Mouse (Mus musculus) granulocyte monocyte progenitor cell, adult 5-6 weeks (primary cell): ENCODE measurements around the gene Edn2. TPM values are rescaled to one million over a fixed set of nuclear protein-coding genes. Genes with fewer than 3 reads are reported as not detected.

Experiments used
- ATAC-seq: replicated peaks from 2 replicates; pipeline ENCODE4 v1.8.0; 2016; ENCODE audit warnings: mild to moderate bottlenecking, moderate TSS enrichment, inconsistent platforms; ENCODE audit not compliant: poor library complexity, severe bottlenecking
- total RNA-seq, 2 experiments: library from RNA; stranded (forward) in 1 of 2; stranded (reverse) in 1 of 2; fragments of 200-712, 200-1000 nt in 1 of 2; fragments of >200 nt in 1 of 2; fragmentation: Nextera tagmentation in 1 of 2; gene quantifications; 2 replicates each; pipeline ENCODE4 v1.2.3; 2014 to 2017

Edn2 gene
- total RNA-seq, 2 experiments from 2014 or later, result not detected

DNA sequence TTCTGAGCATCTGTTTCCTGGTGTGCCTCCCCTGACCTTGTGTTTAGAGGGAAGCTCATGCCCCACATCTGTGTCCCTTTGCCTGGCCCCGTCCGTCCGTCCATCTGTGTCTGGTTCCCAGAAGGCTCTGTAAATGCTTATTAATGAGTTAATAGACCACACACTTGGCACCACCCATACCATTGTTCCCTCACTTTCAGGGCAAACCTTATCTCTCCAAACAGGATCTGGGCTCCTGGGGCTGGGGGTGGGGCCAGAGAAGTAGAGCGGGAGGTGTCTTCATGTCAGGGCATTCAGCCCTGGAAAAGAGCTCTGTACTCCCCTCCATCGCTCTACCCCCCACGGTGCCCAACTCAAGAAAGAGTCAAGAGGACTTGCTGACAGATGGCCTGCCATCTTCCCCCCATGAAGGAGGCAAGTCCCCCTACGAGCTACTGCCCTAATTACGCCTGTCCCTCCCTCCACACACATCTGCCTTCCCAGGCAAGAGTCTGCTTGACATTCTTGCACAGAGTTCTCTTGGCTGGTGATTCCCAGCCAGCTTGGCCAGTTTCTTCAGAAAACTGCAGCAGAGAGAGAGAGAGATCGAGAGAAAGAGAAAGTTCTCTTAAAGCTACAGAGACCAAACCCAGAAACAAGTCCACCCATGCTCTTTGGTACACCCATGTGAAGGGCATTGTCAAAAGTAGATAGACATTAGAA, 38.3 kb downstream of the Edn2 start:
- no peak for ATAC-seq

DNA sequence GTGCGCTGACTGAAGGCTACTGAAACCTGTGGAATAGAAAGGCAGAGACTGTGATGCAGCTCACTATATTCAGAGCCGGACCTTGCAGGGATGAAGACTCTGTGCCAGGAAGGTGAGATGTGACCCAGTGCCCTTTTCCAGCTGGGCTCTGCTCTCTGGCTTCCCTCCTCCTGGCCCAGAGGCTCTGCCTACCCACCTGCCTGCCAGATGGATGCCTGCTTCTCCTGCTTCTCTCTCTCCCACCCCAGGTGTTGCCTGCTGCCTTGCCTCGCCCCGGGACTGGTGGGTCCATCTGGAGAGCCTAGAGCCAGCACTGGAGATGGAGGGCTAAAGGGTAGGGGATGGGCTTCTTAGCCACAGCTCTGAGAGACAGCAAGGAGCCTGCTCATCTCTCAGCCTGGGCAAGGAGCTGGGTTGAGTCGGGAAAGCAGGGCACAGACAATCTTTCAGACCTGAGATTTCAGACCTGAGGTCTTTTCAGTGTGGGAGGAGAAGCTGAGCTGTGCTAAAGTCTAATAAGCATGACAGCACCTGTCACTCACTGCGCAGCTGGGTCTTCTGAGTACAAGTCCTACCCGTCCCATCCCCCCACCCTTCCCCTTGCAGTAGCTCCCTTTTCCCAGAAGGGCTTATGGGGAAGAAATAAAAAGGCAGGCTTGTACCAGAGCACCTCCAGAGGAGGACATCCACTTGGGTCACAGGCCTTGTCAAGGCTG, 39.7 kb downstream of the Edn2 start:
- no peak for ATAC-seq

DNA sequence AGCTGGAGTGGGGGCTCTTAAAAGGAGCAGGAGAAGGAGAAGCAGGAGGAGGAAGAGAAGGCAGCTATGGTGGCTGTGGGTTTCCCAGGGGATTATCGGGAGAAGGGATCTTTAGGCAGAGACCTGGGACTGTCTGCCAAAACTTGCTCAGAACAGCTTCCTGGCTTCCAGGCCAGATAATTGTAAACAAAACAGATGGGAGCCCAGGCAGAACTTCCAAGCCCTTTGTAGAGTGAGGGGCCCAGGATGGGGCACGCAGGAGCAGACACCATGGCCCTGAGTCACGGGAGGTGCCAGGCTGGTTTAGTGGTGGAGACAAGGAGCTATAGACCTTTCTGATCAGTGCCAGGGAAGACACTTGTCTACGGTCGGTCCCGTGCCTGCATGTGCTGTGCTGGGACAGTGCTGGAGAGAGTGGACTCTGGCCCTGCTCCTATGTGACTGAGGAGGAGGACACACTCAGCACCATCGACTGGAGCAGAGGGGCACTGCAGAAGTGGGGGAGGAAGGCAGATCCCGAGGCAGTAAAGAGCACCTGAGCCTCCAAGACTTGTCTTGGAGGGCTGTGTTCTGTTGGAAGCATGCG, 43.4 kb downstream of the Edn2 start:
- ATAC-seq, result no peak

DNA sequence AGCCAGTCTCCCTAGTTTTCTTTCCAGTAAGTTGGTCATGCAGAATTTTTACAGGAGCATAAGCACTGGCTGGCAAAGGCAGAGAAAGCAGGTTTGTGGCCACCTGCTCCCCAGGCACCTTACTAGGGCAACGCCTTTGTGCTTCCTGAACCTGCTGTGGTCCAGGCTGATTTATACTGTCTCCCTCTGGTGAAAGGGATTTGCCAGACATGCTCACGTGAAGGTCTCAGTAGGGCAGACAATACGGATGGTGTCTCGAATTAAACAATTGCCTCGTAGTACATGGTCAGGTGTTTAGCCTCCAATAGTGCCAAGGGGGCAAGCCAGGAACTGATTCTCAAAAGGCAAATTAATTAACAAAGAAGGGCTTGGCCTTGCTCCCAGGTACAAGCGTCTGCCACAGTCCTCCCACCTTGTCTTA, 45.5 kb downstream of the Edn2 start:
- no peak for ATAC-seq

- ATAC-seq, result no peak
Measured at GRCm38 (mm10) chr4:120212080-120212479, 51.1 kb downstream of the Edn2 start.

DNA sequence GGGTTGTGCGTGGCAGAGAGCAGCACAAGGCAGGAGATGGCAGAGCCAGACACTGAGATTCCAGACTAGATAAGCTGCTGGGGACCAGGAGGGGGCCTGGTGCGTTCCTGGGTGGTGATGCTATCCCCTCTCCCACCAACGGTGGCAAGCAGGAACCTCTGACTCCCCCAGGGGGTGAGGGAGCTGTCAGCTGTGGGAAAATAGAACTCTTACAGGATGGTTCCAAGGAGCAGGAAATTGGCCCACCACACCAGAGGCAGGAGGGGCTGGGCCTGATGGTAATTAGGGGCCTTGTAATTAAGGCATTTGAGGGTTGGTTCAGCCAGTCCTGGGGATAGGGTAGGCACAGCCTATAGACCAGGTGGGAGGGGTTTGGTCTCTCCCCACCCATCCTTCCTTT, 51.8 kb downstream of the Edn2 start:
- ATAC-seq, result no peak

- ATAC-seq, result peak; percentile 56
Measured at GRCm38 (mm10) chr4:120215915-120216591, 55.0 kb downstream of the Edn2 start.

- no peak for ATAC-seq
Measured at GRCm38 (mm10) chr4:120216883-120217282, 55.9 kb downstream of the Edn2 start.

Other genes starting within 250 kb of the Edn2 start
- not detected in 2 replicates for gene AL607142.1, start 96.2 kb upstream of the Edn2 start, total RNA-seq (2014; fragmentation: Nextera tagmentation)
- not detected in 2 replicates for gene AL607142.1, start 96.2 kb upstream of the Edn2 start, total RNA-seq (2017)
- not detected in 2 replicates for gene Foxo6, start 126.1 kb downstream of the Edn2 start, total RNA-seq (2014; fragmentation: Nextera tagmentation)
- not detected in 2 replicates for gene Foxo6, start 126.1 kb downstream of the Edn2 start, total RNA-seq (2017)
- gene Scmh1, start 244.1 kb downstream of the Edn2 start, total RNA-seq (2014; fragmentation: Nextera tagmentation), result 58.8 and 61.4 TPM in 2 replicates
- gene Scmh1, start 244.1 kb downstream of the Edn2 start, total RNA-seq (2017), result 7.8 and 10.1 TPM in 2 replicates